Mouse (Mus musculus) embryonic facial prominence, embryonic 13.5 days (tissue): ENCODE results near the gene Gm10944. TPM values are rescaled to one million over a fixed set of nuclear protein-coding genes. Genes with fewer than 3 reads are reported as not detected.

Source experiments
- ATAC-seq: fragments of 200-750 bp; cut with Nextera tagmentation; 2 replicates; pipeline ENCODE4 v1.8.0; 2017; ENCODE audit warnings: low read depth; ENCODE audit not compliant: insufficient number of reproducible peaks, insufficient read depth, low FRiP score, low TSS enrichment
- H3K27ac ChIP-seq: fragments of 300-500 bp; sonication (generic); 2 replicates; pipeline ENCODE4 v1.5.1; 2015; ENCODE audit warnings: moderate library complexity, mild to moderate bottlenecking, inconsistent platforms
- H3K27me3 ChIP-seq: fragments of 300-500 bp; sonication (generic); 2 replicates; pipeline ENCODE4 v1.6.1; 2015; ENCODE audit warnings: mild to moderate bottlenecking, inconsistent platforms
- H3K36me3 ChIP-seq: fragments of 300-500 bp; sonication (generic); 2 replicates; pipeline ENCODE4 v1.6.1; 2015; ENCODE audit warnings: mild to moderate bottlenecking, inconsistent platforms
- H3K4me1 ChIP-seq: fragments of 300-500 bp; sonication (generic); 2 replicates; pipeline ENCODE4 v1.6.1; 2015; ENCODE audit warnings: inconsistent platforms
- H3K4me2 ChIP-seq: fragments of 300-500 bp; sonication (generic); 2 replicates; pipeline ENCODE4 v1.6.1; 2015; ENCODE audit warnings: moderate library complexity, mild to moderate bottlenecking, inconsistent platforms
- H3K4me3 ChIP-seq: fragments of 300-500 bp; sonication (generic); 2 replicates; pipeline ENCODE4 v1.5.1; 2015; ENCODE audit warnings: mild to moderate bottlenecking, inconsistent platforms
- H3K9ac ChIP-seq: fragments of 300-500 bp; sonication (generic); 2 replicates; pipeline ENCODE4 v1.6.1; 2015; ENCODE audit warnings: mild to moderate bottlenecking, inconsistent platforms
- H3K9me3 ChIP-seq: fragments of 300-500 bp; sonication (generic); 2 replicates; pipeline ENCODE4 v1.6.1; 2016; ENCODE audit warnings: inconsistent platforms
- WGBS: fragments of 180-500 bp; shearing (Covaris S2); methylation state at CpG from one replicate; pipeline ENCODE4 v1.1.7; 2015; ENCODE audit warnings: mixed read lengths; 5-methylcytosine and 5-hydroxymethylcytosine counted together
- polyA plus RNA-seq: library from polyadenylated mRNA; unstranded; fragments of >200 nt; fragmentation: Nextera tagmentation; extraction: Ambion mirVana; gene quantifications from 2 replicates; pipeline ENCODE4 v1.2.1, GENCODE M21; 2015

The Gm10944 gene
- polyA plus RNA-seq, 1 experiment from 2014 or later: not detected

GRCm38 (mm10) chr10:10710837-10711236 is 29.7 kb downstream of the Gm10944 start:
- ATAC-seq: no peak
- Histone ChIP-seq H3K27me3 (no peaks in the 10 kb centered on the region), H3K9ac (no peak overlapping the region), H3K27ac (no peak overlapping the region), H3K4me1 (no peaks in the 10 kb centered on the region), H3K9me3 (no peaks in the 10 kb centered on the region), H3K4me2 (no peak overlapping the region), H3K4me3 (no peak overlapping the region), H3K36me3 (no peaks in the 10 kb centered on the region)
- WGBS: 78% methylated on average over 2 of the region's 2 CpGs

GRCm38 (mm10) chr10:10726501-10726900 is 45.4 kb downstream of the Gm10944 start:
- Histone ChIP-seq H3K4me2 (no peak overlapping the region), H3K36me3 (no peaks in the 10 kb centered on the region), H3K9me3 (no peaks in the 10 kb centered on the region), H3K4me1 (no peaks in the 10 kb centered on the region), H3K27me3 (no peaks in the 10 kb centered on the region), H3K4me3 (no peak overlapping the region), H3K27ac (no peak overlapping the region), H3K9ac (no peak overlapping the region)
- WGBS: 79% methylated on average over 3 of the region's 3 CpGs
- ATAC-seq: no peak

Other genes with a start within 250 kb of the Gm10944 start
- 0.07 and 0.12 TPM in 2 replicates for gene Adgb, start 209.0 kb upstream of the Gm10944 start, polyA plus RNA-seq
- 25.5 and 26.7 TPM in 2 replicates for gene Rab32, start 123.1 kb upstream of the Gm10944 start, polyA plus RNA-seq